Mouse (Mus musculus) layer of hippocampus, adult 6 months (tissue): Measurements from ENCODE around the gene Krtap15. TPM values are rescaled to one million over a fixed set of nuclear protein-coding genes. Genes with fewer than 3 reads are reported as not detected.

ENCODE experiments used
- long read RNA-seq, 2 experiments: library from polyadenylated mRNA; unstranded; transcript quantifications; one replicate each; pipeline ENCODE4 v2.0.0; 2019 to 2020
- polyA plus RNA-seq: library from polyadenylated mRNA; unstranded; fragments of <200 nt; fragmentation: Nextera tagmentation; gene quantifications from 2 replicates; pipeline ENCODE4 v1.2.3, GENCODE M21; 2021

Gene Krtap15
- not detected in 2 replicates for polyA plus RNA-seq
- long read RNA-seq, experiment 1 = 0 reads
- long read RNA-seq, experiment 2 = 0 reads

GRCm38 (mm10) chr16:88820066-88820465 lies at the start of gene Krtap15:
Gene Krtap15 (plus strand): TSS chr16:88820215.

GRCm38 (mm10) chr16:88774106-88774505 lies 45.9 kb upstream of the Krtap15 start, which contains the start of gene 2310057N15Rik:
Gene 2310057N15Rik (minus strand): TSS chr16:88774206.

GRCm38 (mm10) chr16:88777596-88777995 lies 42.4 kb upstream of the Krtap15 start, which contains the start of gene Gm5965:
Gene Gm5965 (plus strand): TSS chr16:88777896.

GRCm38 (mm10) chr16:88811827-88812226 lies 8.2 kb upstream of the Krtap15 start, which contains the start of gene Gm20741:
Gene Gm20741 (minus strand): TSS chr16:88812220.

GRCm38 (mm10) chr16:88826095-88826652 lies 6.2 kb downstream of the Krtap15 start, which contains the start of gene Krtap14:
Gene Krtap14 (minus strand): TSS chr16:88826145.

GRCm38 (mm10) chr16:88869311-88869710 lies 49.3 kb downstream of the Krtap15 start, which contains the start of gene Krtap19-1:
Gene Krtap19-1 (minus strand): TSS chr16:88869411.

GRCm38 (mm10) chr16:88874169-88874568 lies 54.2 kb downstream of the Krtap15 start, which contains the start of gene Krtap19-2:
Gene Krtap19-2 (minus strand): TSS chr16:88874269.

GRCm38 (mm10) chr16:88877938-88878337 lies 57.9 kb downstream of the Krtap15 start, which contains the start of gene Krtap19-3:
Gene Krtap19-3 (minus strand): TSS chr16:88878038.

Other genes starting within 250 kb of the Krtap15 start
- gene Krtap24-1, start 207.9 kb upstream of the Krtap15 start, polyA plus RNA-seq = not detected in 2 replicates
- gene 2310079G19Rik, start 192.5 kb upstream of the Krtap15 start, polyA plus RNA-seq = not detected in 2 replicates
- not detected in 2 replicates for gene Krtap26-1, start 172.4 kb upstream of the Krtap15 start, polyA plus RNA-seq
- not detected in 2 replicates for gene Krtap27-1, start 148.5 kb upstream of the Krtap15 start, polyA plus RNA-seq
- gene 2310061N02Rik, start 112.3 kb upstream of the Krtap15 start, polyA plus RNA-seq = not detected in 2 replicates
- gene Krtap13-1, start 91.4 kb upstream of the Krtap15 start, polyA plus RNA-seq = not detected in 2 replicates
- gene Krtap13, start 68.6 kb upstream of the Krtap15 start, polyA plus RNA-seq = not detected in 2 replicates
- not detected in 2 replicates for gene 2310034C09Rik, start 61.4 kb upstream of the Krtap15 start, polyA plus RNA-seq
- gene 2310057N15Rik, start 46.0 kb upstream of the Krtap15 start, polyA plus RNA-seq = not detected in 2 replicates
- not detected in 2 replicates for gene Gm5965, start 42.3 kb upstream of the Krtap15 start, polyA plus RNA-seq
- gene Gm20741, start 8.0 kb upstream of the Krtap15 start, polyA plus RNA-seq = not detected in 2 replicates
- not detected in 2 replicates for gene Krtap14, start 5.9 kb downstream of the Krtap15 start, polyA plus RNA-seq
- gene Krtap19-1, start 49.2 kb downstream of the Krtap15 start, polyA plus RNA-seq = not detected in 2 replicates
- gene Krtap19-2, start 54.1 kb downstream of the Krtap15 start, polyA plus RNA-seq = not detected in 2 replicates
- not detected in 2 replicates for gene Krtap19-3, start 57.8 kb downstream of the Krtap15 start, polyA plus RNA-seq
- not detected in 2 replicates for gene Krtap19-4, start 64.9 kb downstream of the Krtap15 start, polyA plus RNA-seq
- gene Krtap19-5, start 76.2 kb downstream of the Krtap15 start, polyA plus RNA-seq = not detected in 2 replicates
- not detected in 2 replicates for gene Krtap19-9b, start 112.0 kb downstream of the Krtap15 start, polyA plus RNA-seq
- gene Krtap16-3, start 142.7 kb downstream of the Krtap15 start, polyA plus RNA-seq = not detected in 2 replicates
- gene Krtap22-2, start 190.5 kb downstream of the Krtap15 start, polyA plus RNA-seq = not detected in 2 replicates
- gene Gm10229, start 195.1 kb downstream of the Krtap15 start, polyA plus RNA-seq = not detected in 2 replicates
- gene Krtap6-1, start 211.5 kb downstream of the Krtap15 start, polyA plus RNA-seq = not detected in 2 replicates
- not detected in 2 replicates for gene Gm10228, start 221.3 kb downstream of the Krtap15 start, polyA plus RNA-seq
- not detected in 2 replicates for gene Krtap6-5, start 227.7 kb downstream of the Krtap15 start, polyA plus RNA-seq
- gene 1110025L11Rik, start 243.8 kb downstream of the Krtap15 start, polyA plus RNA-seq = not detected in 2 replicates